Mouse (Mus musculus) midbrain, embryonic 14.5 days (tissue): Measurements from ENCODE around the gene Gm21173. TPM values are rescaled to one million over a fixed set of nuclear protein-coding genes. Genes with fewer than 3 reads are reported as not detected.
"Not testable (repeated sequence)": the region's sequence is repeated elsewhere in the genome, so short reads cannot be mapped to it uniquely, and the experiment has no call there.

ENCODE experiments used
- ATAC-seq: fragments of 200-750 bp; cut with Nextera tagmentation; 2 replicates; pipeline ENCODE4 v1.8.0; 2017; ENCODE audit warnings: moderate number of reproducible peaks, moderate library complexity; ENCODE audit not compliant: low FRiP score, low TSS enrichment
- DNase-seq: peaks from one replicate; pipeline ENCODE4 v3.0.0-alpha.2; 2015
- H3K27ac ChIP-seq: fragments of 300-500 bp; sonication (generic); replicated peaks from 2 replicates; pipeline ENCODE4 v1.5.1; 2014; ENCODE audit warnings: mild to moderate bottlenecking, low read depth, low read length, moderate library complexity
- H3K27me3 ChIP-seq: fragments of 300-500 bp; sonication (generic); 2 replicates; pipeline ENCODE4 v1.6.1; 2014; ENCODE audit warnings: low read length, control low read depth, mixed read lengths; ENCODE audit not compliant: control insufficient read depth, insufficient read depth
- H3K36me3 ChIP-seq: fragments of 300-500 bp; sonication (generic); 2 replicates; pipeline ENCODE4 v1.6.1; 2014; ENCODE audit warnings: low read length, control low read depth; ENCODE audit not compliant: control insufficient read depth, insufficient read depth
- H3K4me1 ChIP-seq: fragments of 300-500 bp; sonication (generic); 2 replicates; pipeline ENCODE4 v1.6.1; 2014; ENCODE audit warnings: mild to moderate bottlenecking, antibody characterized with exemption, low read length, control low read depth; ENCODE audit not compliant: control insufficient read depth, insufficient read depth
- H3K4me2 ChIP-seq: fragments of 300-500 bp; sonication (generic); 2 replicates; pipeline ENCODE4 v1.6.1; 2014; ENCODE audit warnings: mild to moderate bottlenecking, low read length, moderate library complexity
- H3K4me3 ChIP-seq: fragments of 300-500 bp; sonication (generic); replicated peaks from 2 replicates; pipeline ENCODE4 v1.5.1; 2014; ENCODE audit warnings: low read depth, low read length
- H3K9ac ChIP-seq: fragments of 300-500 bp; sonication (generic); replicated peaks from 2 replicates; pipeline ENCODE4 v1.6.1; 2014; ENCODE audit warnings: mild to moderate bottlenecking, low read length, moderate library complexity
- H3K9me3 ChIP-seq: fragments of 300-500 bp; sonication (generic); 2 replicates; pipeline ENCODE4 v1.6.1; 2016; ENCODE audit warnings: low read length, control low read depth, mixed read lengths; ENCODE audit not compliant: control insufficient read depth
- WGBS: fragments of 180-500 bp; shearing (Covaris S2); extraction: QIAGEN DNeasy Blood & Tissue Kit; methylation state at CpG from one replicate; pipeline ENCODE4 v1.1.7; 2014; 5-methylcytosine and 5-hydroxymethylcytosine counted together
- polyA plus RNA-seq: library from polyadenylated mRNA; unstranded; fragments of >200 nt; fragmentation: Nextera tagmentation; extraction: Ambion mirVana; gene quantifications from 2 replicates; pipeline ENCODE4 v1.2.1, GENCODE M21; 2014

The Gm21173 gene
- polyA plus RNA-seq = not detected in 2 replicates

DNA sequence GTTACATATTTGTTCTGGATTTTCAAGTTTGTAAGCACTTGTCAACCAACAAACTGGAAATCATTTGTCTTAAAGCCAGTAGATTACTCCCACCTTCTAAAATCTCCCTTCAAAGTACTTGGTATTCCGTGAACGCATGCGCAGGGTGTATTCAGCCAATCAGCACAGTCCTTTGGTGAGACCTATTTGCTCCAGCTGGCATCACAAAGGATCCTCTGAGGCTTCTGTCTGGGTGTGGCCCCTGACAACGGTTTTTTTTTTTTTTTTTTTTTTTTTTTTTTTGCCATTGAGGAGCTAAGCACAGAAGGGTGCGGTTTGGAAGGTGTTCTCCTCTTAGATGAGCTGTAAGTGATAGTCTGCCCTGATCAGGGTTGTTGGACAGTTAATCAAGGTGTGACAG lies at the start of gene Gm21173:
Gm21173 (plus strand) TSS at position 301 of the 400 bp plus-strand sequence.
- H3K9me3 ChIP-seq, H3K27me3 ChIP-seq, H3K27ac ChIP-seq, H3K9ac ChIP-seq, DNase-seq, H3K36me3 ChIP-seq, H3K4me1 ChIP-seq, H3K4me3 ChIP-seq, H3K4me2 ChIP-seq, ATAC-seq: not testable (repeated sequence)
- WGBS = no CpG with 5 or more reads among the region's 5 CpGs
